Mouse (Mus musculus): Measurements from ENCODE around the gene Vav3.

DNA sequence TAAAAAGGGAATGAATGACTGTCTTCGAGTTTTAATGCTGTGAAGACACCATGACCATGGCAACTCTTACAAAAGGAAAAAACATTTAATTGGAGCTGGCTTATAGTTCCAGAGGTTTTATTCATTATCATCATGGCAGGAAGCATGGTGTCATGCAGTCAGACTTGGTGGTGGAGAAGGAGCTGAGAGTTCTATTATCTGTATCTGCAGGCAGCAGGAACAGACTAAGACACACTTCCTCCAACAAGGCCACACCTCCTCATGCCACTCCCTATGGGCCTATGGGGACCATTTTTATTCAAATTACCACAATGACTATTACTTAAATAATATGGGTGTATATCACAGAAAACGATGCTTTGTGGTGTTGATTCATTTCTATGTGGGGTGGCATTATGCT is 307.8 kb downstream of the Vav3 start:
- no peak for TF ChIP-seq POLR2A (IDR thresholded peaks at IDR 0.05; ENCODE audit: low read depth, low read length)
- no peak for TF ChIP-seq CTCF (IDR thresholded peaks at IDR 0.05; ENCODE audit: extremely low read depth, insufficient read depth, insufficient read length, insufficient replicate concordance)
